Mouse (Mus musculus) kidney, embryonic 16.5 days (tissue): Measurements from ENCODE around the gene Prop1. TPM values are rescaled to one million over a fixed set of nuclear protein-coding genes. Genes with fewer than 3 reads are reported as not detected.
A peak's percentile ranks its signal among the peaks of the same experiment; 100 is the strongest.

Source experiments
- ATAC-seq: fragments of 200-750 bp; cut with Nextera tagmentation; 2 replicates; pipeline ENCODE4 v1.8.0; 2017; ENCODE audit warnings: moderate TSS enrichment; ENCODE audit not compliant: low FRiP score, low TSS enrichment
- H3K27ac ChIP-seq: fragments of 300-500 bp; sonication (generic); 2 replicates; pipeline ENCODE4 v1.5.1; 2014; ENCODE audit warnings: low read length
- H3K27me3 ChIP-seq: fragments of 300-500 bp; sonication (generic); 2 replicates; pipeline ENCODE4 v1.6.1; 2014; ENCODE audit warnings: low read length, control low read depth, mixed read lengths; ENCODE audit not compliant: insufficient read depth
- H3K36me3 ChIP-seq: fragments of 300-500 bp; sonication (generic); 2 replicates; pipeline ENCODE4 v1.6.1; 2014; ENCODE audit warnings: low read length, control low read depth, mixed read lengths; ENCODE audit not compliant: insufficient read depth
- H3K4me1 ChIP-seq: fragments of 300-500 bp; sonication (generic); 2 replicates; pipeline ENCODE4 v1.6.1; 2014; ENCODE audit warnings: low read length, control low read depth, mixed read lengths; ENCODE audit not compliant: insufficient read depth
- H3K4me2 ChIP-seq: fragments of 300-500 bp; sonication (generic); replicated peaks from 2 replicates; pipeline ENCODE4 v1.6.1; 2014; ENCODE audit warnings: low read depth, low read length
- H3K4me3 ChIP-seq: fragments of 300-500 bp; sonication (generic); 2 replicates; pipeline ENCODE4 v1.5.1; 2014; ENCODE audit warnings: mild to moderate bottlenecking, low read length
- H3K9ac ChIP-seq: fragments of 300-500 bp; sonication (generic); replicated peaks from 2 replicates; pipeline ENCODE4 v1.6.1; 2014; ENCODE audit warnings: low read length
- H3K9me3 ChIP-seq: fragments of 300-500 bp; sonication (generic); 2 replicates; pipeline ENCODE4 v1.6.1; 2016; ENCODE audit warnings: low read length, control low read depth
- WGBS: fragments of 180-500 bp; shearing (Covaris S2); extraction: QIAGEN DNeasy Blood & Tissue Kit; methylation state at CpG from one replicate; pipeline ENCODE4 v1.1.7; 2014; 5-methylcytosine and 5-hydroxymethylcytosine counted together
- polyA plus RNA-seq: library from polyadenylated mRNA; unstranded; fragments of >200 nt; fragmentation: Nextera tagmentation; extraction: Ambion mirVana; gene quantifications from 2 replicates; pipeline ENCODE4 v1.2.1, GENCODE M21; 2015

Gene Prop1
- polyA plus RNA-seq: not detected in 2 replicates

GRCm38 (mm10) chr11:50953665-50954064 lies at the start of gene Prop1:
Gene Prop1, minus strand, starts transcription at chr11:50953765.
- H3K4me2 ChIP-seq: peak within 1 kb of the TSS; percentile 38; the same call in 1 of the 2 replicates
- no peak within 1 kb of the TSS for H3K9ac ChIP-seq
- H3K36me3 ChIP-seq: no peaks in the 10 kb centered on the region
- no peaks in the 10 kb centered on the region; the same call in 1 of the 2 replicates for H3K27me3 ChIP-seq
- H3K4me3 ChIP-seq: no peak within 1 kb of the TSS
- no peaks in the 10 kb centered on the region for H3K9me3 ChIP-seq
- peaks cover 6% of the 10 kb centered on the region; the same call in 1 of the 2 replicates for H3K4me1 ChIP-seq
- H3K27ac ChIP-seq: no peak within 1 kb of the TSS
- 60% methylated on average over 6 of the region's 6 CpGs for WGBS
- no peak for ATAC-seq

GRCm38 (mm10) chr11:51003296-51003695 lies 49.7 kb upstream of the Prop1 start, which contains the start of gene Olfr51:
Gene Olfr51, plus strand, starts transcription at chr11:51003596.
- Histone ChIP-seq H3K27ac (no peak within 1 kb of the TSS), H3K36me3 (no peaks in the 10 kb centered on the region)
- 73% methylated on average over 5 of the region's 5 CpGs for WGBS

GRCm38 (mm10) chr11:50981667-50982066 lies 28.1 kb upstream of the Prop1 start, which contains the start of gene Olfr1377:
Gene Olfr1377, plus strand, starts transcription at chr11:50981967.
- no peaks in the 10 kb centered on the region for H3K27me3 ChIP-seq
- H3K4me1 ChIP-seq: no peaks in the 10 kb centered on the region
- no peak within 1 kb of the TSS for H3K9ac ChIP-seq
- H3K27ac ChIP-seq: no peak within 1 kb of the TSS
- 72% methylated on average over 5 of the region's 5 CpGs for WGBS
- no peaks in the 10 kb centered on the region for H3K9me3 ChIP-seq
- no peak for ATAC-seq
- no peak within 1 kb of the TSS for H3K4me2 ChIP-seq
- no peak within 1 kb of the TSS for H3K4me3 ChIP-seq
- no peaks in the 10 kb centered on the region for H3K36me3 ChIP-seq

More at GRCm38 (mm10) chr11:51003296-51003695, 49.7 kb upstream of the Prop1 start, which contains the start of gene Olfr51:
- H3K27me3 ChIP-seq: no peaks in the 10 kb centered on the region
- ATAC-seq: no peak
- H3K4me1 ChIP-seq: no peaks in the 10 kb centered on the region
- no peak within 1 kb of the TSS for H3K9ac ChIP-seq
- no peaks in the 10 kb centered on the region for H3K9me3 ChIP-seq
- no peak within 1 kb of the TSS for H3K4me3 ChIP-seq
- no peak within 1 kb of the TSS for H3K4me2 ChIP-seq

GRCm38 (mm10) chr11:50977216-50977615 lies 23.7 kb upstream of the Prop1 start:
- 74% methylated on average over 4 of the region's 4 CpGs for WGBS
- no peak for ATAC-seq
- H3K9ac ChIP-seq: no peak overlapping the region

GRCm38 (mm10) chr11:50966230-50966629 lies 12.7 kb upstream of the Prop1 start, which contains the start of gene Olfr1378:
Gene Olfr1378, plus strand, starts transcription at chr11:50966530.
- H3K4me1 ChIP-seq: no peaks in the 10 kb centered on the region
- no peak within 1 kb of the TSS for H3K9ac ChIP-seq
- no peaks in the 10 kb centered on the region for H3K27me3 ChIP-seq
- H3K27ac ChIP-seq: no peak within 1 kb of the TSS
- no peak within 1 kb of the TSS for H3K4me2 ChIP-seq
- no peaks in the 10 kb centered on the region for H3K36me3 ChIP-seq
- no peaks in the 10 kb centered on the region for H3K9me3 ChIP-seq
- WGBS: 90% methylated on average over 11 of the region's 11 CpGs
- no peak within 1 kb of the TSS for H3K4me3 ChIP-seq
- no peak for ATAC-seq

More at GRCm38 (mm10) chr11:50977216-50977615, 23.7 kb upstream of the Prop1 start:
- Histone ChIP-seq H3K4me2 (no peak overlapping the region), H3K27me3 (no peaks in the 10 kb centered on the region), H3K9me3 (no peaks in the 10 kb centered on the region), H3K27ac (no peak overlapping the region), H3K4me1 (no peaks in the 10 kb centered on the region), H3K4me3 (no peak overlapping the region), H3K36me3 (no peaks in the 10 kb centered on the region)

- WGBS: 76% methylated on average over 2 of the region's 2 CpGs
- no peak overlapping the region for H3K9ac ChIP-seq
Observed at GRCm38 (mm10) chr11:50964886-50965285, 11.3 kb upstream of the Prop1 start.

GRCm38 (mm10) chr11:50952290-50952689 lies 1.3 kb downstream of the Prop1 start:
- Histone ChIP-seq H3K4me3 (no peak overlapping the region), H3K36me3 (no peaks in the 10 kb centered on the region), H3K27ac (no peak overlapping the region), H3K9ac (no peak overlapping the region), H3K9me3 (no peaks in the 10 kb centered on the region), H3K4me1 (peaks cover 6% of the 10 kb centered on the region; the same call in 1 of the 2 replicates), H3K4me2 (peak overlapping the region; percentile 38), H3K27me3 (no peaks in the 10 kb centered on the region; the same call in 1 of the 2 replicates)
- 25% methylated on average over 14 of the region's 14 CpGs for WGBS
- ATAC-seq: no peak

More at GRCm38 (mm10) chr11:50964886-50965285, 11.3 kb upstream of the Prop1 start:
- Histone ChIP-seq H3K27me3 (no peaks in the 10 kb centered on the region), H3K9me3 (no peaks in the 10 kb centered on the region), H3K4me1 (no peaks in the 10 kb centered on the region), H3K4me2 (no peak overlapping the region), H3K4me3 (no peak overlapping the region), H3K36me3 (no peaks in the 10 kb centered on the region), H3K27ac (no peak overlapping the region)
- ATAC-seq: no peak

- WGBS: 78% methylated on average over 14 of the region's 14 CpGs
- Histone ChIP-seq H3K4me1 (no peaks in the 10 kb centered on the region), H3K27me3 (peaks cover 3% of the 10 kb centered on the region; the same call in 1 of the 2 replicates), H3K4me2 (peak within 1 kb of the TSS; percentile 24), H3K9me3 (no peaks in the 10 kb centered on the region), H3K9ac (0 out of 2 replicates have a peak within 1 kb of the TSS, but pooled peaks have one; percentile 4), H3K27ac (no peak within 1 kb of the TSS), H3K36me3 (no peaks in the 10 kb centered on the region), H3K4me3 (no peak within 1 kb of the TSS)
- no peak for ATAC-seq
Observed at GRCm38 (mm10) chr11:50943506-50943905, 10.1 kb downstream of the Prop1 start, which contains the start of gene 4933414I15Rik. Gene 4933414I15Rik, minus strand, starts transcription at chr11:50943765.

GRCm38 (mm10) chr11:50942386-50942785 lies 11.2 kb downstream of the Prop1 start:
- no peak overlapping the region for H3K4me3 ChIP-seq
- no peak overlapping the region for H3K27ac ChIP-seq
- H3K27me3 ChIP-seq: peaks cover 3% of the 10 kb centered on the region; the same call in 1 of the 2 replicates
- no peaks in the 10 kb centered on the region for H3K4me1 ChIP-seq
- WGBS: 47% methylated on average over 12 of the region's 12 CpGs
- H3K9me3 ChIP-seq: no peaks in the 10 kb centered on the region
- H3K9ac ChIP-seq: no peak overlapping the region
- H3K36me3 ChIP-seq: no peaks in the 10 kb centered on the region
- H3K4me2 ChIP-seq: peak overlapping the region; percentile 24
- no peak for ATAC-seq

GRCm38 (mm10) chr11:50939621-50940366 lies 13.8 kb downstream of the Prop1 start:
- no peak overlapping the region for H3K27ac ChIP-seq
- WGBS: 35% methylated on average over 14 of the region's 14 CpGs
- peak; percentile 57 for ATAC-seq

More at GRCm38 (mm10) chr11:50939621-50940366, 13.8 kb downstream of the Prop1 start:
- H3K4me2 ChIP-seq: no peak overlapping the region
- no peaks in the 10 kb centered on the region for H3K9me3 ChIP-seq
- H3K4me1 ChIP-seq: no peaks in the 10 kb centered on the region
- no peak overlapping the region for H3K9ac ChIP-seq
- no peak overlapping the region for H3K4me3 ChIP-seq
- peaks cover 3% of the 10 kb centered on the region; the same call in 1 of the 2 replicates for H3K27me3 ChIP-seq
- no peaks in the 10 kb centered on the region for H3K36me3 ChIP-seq
